Mouse (Mus musculus): ENCODE results near the gene 2610301B20Rik. TPM values are rescaled to one million over a fixed set of nuclear protein-coding genes. Genes with fewer than 3 reads are reported as not detected.

2610301B20Rik gene
- total and polyA plus RNA-seq, 2 experiments from 2014 or later: 30.3 to 32.9 TPM

GRCm38 (mm10) chr4:10924541-10924940 lies 50.2 kb downstream of the 2610301B20Rik start:
- Histone ChIP-seq H3K9ac (replicated peaks; ENCODE audit: low read length) (no peak overlapping the region), H3K4me2 (ENCODE audit: low read depth, low read length) (no peak overlapping the region), H3K4me1 (ENCODE audit: insufficient read depth, low read length) (no peaks in the 10 kb centered on the region), H3K4me3 (ENCODE audit: low read length) (no peak overlapping the region), H3K27ac (no peak overlapping the region), H3K9me3 (ENCODE audit: low read length) (no peaks in the 10 kb centered on the region), H3K36me3 (ENCODE audit: insufficient read depth, low read length) (no peaks in the 10 kb centered on the region), H3K27me3 (ENCODE audit: insufficient read depth, low read length) (no peaks in the 10 kb centered on the region)
- WGBS: 93% methylated on average over 5 of the region's 5 CpGs
- DNase-seq (ENCODE audit: low spot score) (no peak), ATAC-seq (no peak)
- TF ChIP-seq CTCF (IDR thresholded peaks at IDR 0.05; ENCODE audit: low read depth): no peak

GRCm38 (mm10) chr4:10926416-10926815 lies 52.1 kb downstream of the 2610301B20Rik start:
- TF ChIP-seq CTCF (IDR thresholded peaks at IDR 0.05; ENCODE audit: low read depth): no peak
- no peaks in the 10 kb centered on the region for H3K4me1 ChIP-seq (ENCODE audit: insufficient read depth, low read length)
- WGBS: 90% methylated on average over 4 of the region's 4 CpGs
- H3K4me2 ChIP-seq (ENCODE audit: low read depth, low read length): no peak overlapping the region
- no peaks in the 10 kb centered on the region for H3K27me3 ChIP-seq (ENCODE audit: insufficient read depth, low read length)
- DNase-seq (ENCODE audit: low spot score) (no peak), ATAC-seq (no peak)
- H3K27ac ChIP-seq: no peak overlapping the region
- H3K36me3 ChIP-seq (ENCODE audit: insufficient read depth, low read length): no peaks in the 10 kb centered on the region
- no peak overlapping the region for H3K4me3 ChIP-seq (ENCODE audit: low read length)
- H3K9me3 ChIP-seq (ENCODE audit: low read length): no peaks in the 10 kb centered on the region
- H3K9ac ChIP-seq (replicated peaks; ENCODE audit: low read length): no peak overlapping the region

- no peak overlapping the region for H3K9ac ChIP-seq (replicated peaks; ENCODE audit: low read length)
- no peaks in the 10 kb centered on the region for H3K9me3 ChIP-seq (ENCODE audit: low read length)
- H3K4me2 ChIP-seq (ENCODE audit: low read depth, low read length): no peak overlapping the region
- no peaks in the 10 kb centered on the region for H3K4me1 ChIP-seq (ENCODE audit: insufficient read depth, low read length)
- no peaks in the 10 kb centered on the region for H3K36me3 ChIP-seq (ENCODE audit: insufficient read depth, low read length)
- DNase-seq (ENCODE audit: low spot score): no peak
- TF ChIP-seq CTCF (IDR thresholded peaks at IDR 0.05; ENCODE audit: low read depth): no peak
- 92% methylated on average over 6 of the region's 6 CpGs for WGBS
- H3K27me3 ChIP-seq (ENCODE audit: insufficient read depth, low read length): no peaks in the 10 kb centered on the region
- H3K4me3 ChIP-seq (ENCODE audit: low read length): no peak overlapping the region
- ATAC-seq: no peak
- H3K27ac ChIP-seq: no peak overlapping the region
Observed at GRCm38 (mm10) chr4:10928158-10928557, 53.9 kb downstream of the 2610301B20Rik start.

GRCm38 (mm10) chr4:10929726-10930125 lies 55.4 kb downstream of the 2610301B20Rik start:
- H3K4me3 ChIP-seq (ENCODE audit: low read length): no peak overlapping the region
- H3K9ac ChIP-seq (replicated peaks; ENCODE audit: low read length): no peak overlapping the region
- no peak overlapping the region for H3K4me2 ChIP-seq (ENCODE audit: low read depth, low read length)
- no peaks in the 10 kb centered on the region for H3K36me3 ChIP-seq (ENCODE audit: insufficient read depth, low read length)
- TF ChIP-seq CTCF (IDR thresholded peaks at IDR 0.05; ENCODE audit: low read depth): no peak
- H3K27me3 ChIP-seq (ENCODE audit: insufficient read depth, low read length): no peaks in the 10 kb centered on the region
- 95% methylated on average over 3 of the region's 3 CpGs for WGBS
- no peaks in the 10 kb centered on the region for H3K4me1 ChIP-seq (ENCODE audit: insufficient read depth, low read length)
- no peaks in the 10 kb centered on the region for H3K9me3 ChIP-seq (ENCODE audit: low read length)
- ATAC-seq (no peak), DNase-seq (ENCODE audit: low spot score) (no peak)
- no peak overlapping the region for H3K27ac ChIP-seq

GRCm38 (mm10) chr4:10931040-10931439 lies 56.7 kb downstream of the 2610301B20Rik start:
- DNase-seq (ENCODE audit: low spot score): no peak
- Histone ChIP-seq H3K4me3 (ENCODE audit: low read length) (no peak overlapping the region), H3K9ac (replicated peaks; ENCODE audit: low read length) (no peak overlapping the region), H3K9me3 (ENCODE audit: low read length) (no peaks in the 10 kb centered on the region), H3K36me3 (ENCODE audit: insufficient read depth, low read length) (no peaks in the 10 kb centered on the region), H3K4me1 (ENCODE audit: insufficient read depth, low read length) (no peaks in the 10 kb centered on the region), H3K27ac (no peak overlapping the region), H3K27me3 (ENCODE audit: insufficient read depth, low read length) (no peaks in the 10 kb centered on the region), H3K4me2 (ENCODE audit: low read depth, low read length) (no peak overlapping the region)
- 89% methylated on average over 9 of the region's 9 CpGs for WGBS
- no peak for ATAC-seq
- no peak for TF ChIP-seq CTCF (IDR thresholded peaks at IDR 0.05; ENCODE audit: low read depth)

- Histone ChIP-seq H3K9me3 (ENCODE audit: low read length) (no peaks in the 10 kb centered on the region), H3K36me3 (ENCODE audit: insufficient read depth, low read length) (no peaks in the 10 kb centered on the region), H3K9ac (replicated peaks; ENCODE audit: low read length) (no peak overlapping the region), H3K27ac (no peak overlapping the region), H3K4me2 (ENCODE audit: low read depth, low read length) (no peak overlapping the region), H3K27me3 (ENCODE audit: insufficient read depth, low read length) (no peaks in the 10 kb centered on the region), H3K4me1 (ENCODE audit: insufficient read depth, low read length) (no peaks in the 10 kb centered on the region), H3K4me3 (ENCODE audit: low read length) (no peak overlapping the region)
- TF ChIP-seq CTCF (IDR thresholded peaks at IDR 0.05; ENCODE audit: low read depth): no peak
- ATAC-seq (no peak), DNase-seq (ENCODE audit: low spot score) (no peak)
- WGBS: 32% methylated on average over 4 of the region's 4 CpGs
Observed at GRCm38 (mm10) chr4:10932091-10932745, 57.9 kb downstream of the 2610301B20Rik start.

GRCm38 (mm10) chr4:10932782-10933181 lies 58.5 kb downstream of the 2610301B20Rik start:
- no peaks in the 10 kb centered on the region for H3K27me3 ChIP-seq (ENCODE audit: insufficient read depth, low read length)
- H3K27ac ChIP-seq: no peak overlapping the region
- no peaks in the 10 kb centered on the region for H3K9me3 ChIP-seq (ENCODE audit: low read length)
- H3K4me1 ChIP-seq (ENCODE audit: insufficient read depth, low read length): no peaks in the 10 kb centered on the region
- ATAC-seq (no peak), DNase-seq (ENCODE audit: low spot score) (no peak)
- 72% methylated on average over 5 of the region's 5 CpGs for WGBS
- no peak for TF ChIP-seq CTCF (IDR thresholded peaks at IDR 0.05; ENCODE audit: low read depth)
- no peaks in the 10 kb centered on the region for H3K36me3 ChIP-seq (ENCODE audit: insufficient read depth, low read length)
- no peak overlapping the region for H3K9ac ChIP-seq (replicated peaks; ENCODE audit: low read length)
- no peak overlapping the region for H3K4me3 ChIP-seq (ENCODE audit: low read length)
- H3K4me2 ChIP-seq (ENCODE audit: low read depth, low read length): no peak overlapping the region
